Mouse (Mus musculus) intestine, embryonic 16.5 days (tissue): ENCODE results near the gene Prrxl1. TPM values are rescaled to one million over a fixed set of nuclear protein-coding genes. Genes with fewer than 3 reads are reported as not detected.

Experiments
- ATAC-seq: fragments of 200-750 bp; cut with Nextera tagmentation; 2 replicates; pipeline ENCODE4 v1.8.0; 2017; ENCODE audit warnings: moderate TSS enrichment, moderate library complexity
- H3K27ac ChIP-seq: fragments of 300-500 bp; sonication (generic); 2 replicates; pipeline ENCODE4 v1.5.1; 2014; ENCODE audit warnings: mild to moderate bottlenecking, low read length
- H3K27me3 ChIP-seq: fragments of 300-500 bp; sonication (generic); replicated peaks from 2 replicates; pipeline ENCODE4 v1.6.1; 2014; ENCODE audit warnings: low read length, control low read depth, mixed read lengths; ENCODE audit not compliant: control insufficient read depth, insufficient read depth
- H3K36me3 ChIP-seq: fragments of 300-500 bp; sonication (generic); 2 replicates; pipeline ENCODE4 v1.6.1; 2014; ENCODE audit warnings: low read length, control low read depth; ENCODE audit not compliant: control insufficient read depth, insufficient read depth
- H3K4me1 ChIP-seq: fragments of 300-500 bp; sonication (generic); 2 replicates; pipeline ENCODE4 v1.6.1; 2014; ENCODE audit warnings: low read length, control low read depth, mixed read lengths; ENCODE audit not compliant: control insufficient read depth, insufficient read depth
- H3K4me2 ChIP-seq: fragments of 300-500 bp; sonication (generic); 2 replicates; pipeline ENCODE4 v1.6.1; 2014; ENCODE audit warnings: low read depth, low read length, control low read depth
- H3K4me3 ChIP-seq: fragments of 300-500 bp; sonication (generic); 2 replicates; pipeline ENCODE4 v1.5.1; 2014; ENCODE audit warnings: mild to moderate bottlenecking, low read length
- H3K9ac ChIP-seq: fragments of 300-500 bp; sonication (generic); 2 replicates; pipeline ENCODE4 v1.6.1; 2014; ENCODE audit warnings: low read depth, low read length
- H3K9me3 ChIP-seq: fragments of 300-500 bp; sonication (generic); 2 replicates; pipeline ENCODE4 v1.6.1; 2016; ENCODE audit warnings: low read length, control low read depth; ENCODE audit not compliant: control insufficient read depth
- WGBS: fragments of 180-500 bp; shearing (Covaris S2); extraction: QIAGEN DNeasy Blood & Tissue Kit; methylation state at CpG from one replicate; pipeline ENCODE4 v1.1.7; 2014; 5-methylcytosine and 5-hydroxymethylcytosine counted together
- polyA plus RNA-seq: library from polyadenylated mRNA; unstranded; fragments of >200 nt; fragmentation: Nextera tagmentation; extraction: Ambion mirVana; gene quantifications from 2 replicates; pipeline ENCODE4 v1.2.1, GENCODE M21; 2015

The Prrxl1 gene
- polyA plus RNA-seq, 1 experiment from 2014 or later, result 0.84 TPM

DNA sequence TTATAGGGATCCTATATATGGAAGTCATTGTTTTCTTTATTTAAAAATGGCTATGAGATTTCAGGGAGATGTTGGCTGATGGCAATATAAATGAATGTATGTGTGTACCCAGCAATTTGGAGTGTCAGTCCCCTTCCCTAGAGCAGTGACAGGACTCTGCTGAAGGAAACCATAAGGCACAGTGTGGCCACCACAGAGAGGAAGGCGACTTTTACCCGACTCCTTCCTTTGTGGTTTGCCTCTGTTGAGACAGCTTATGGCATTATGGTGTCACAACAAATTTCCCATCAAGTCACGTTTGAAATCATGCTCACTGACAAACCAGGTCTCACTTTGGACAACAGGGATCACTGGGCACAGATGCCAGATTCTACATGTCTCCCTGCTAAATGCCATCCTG, 25.0 kb downstream of the Prrxl1 start:
- WGBS, result 77% methylated on average over 3 of the region's 3 CpGs
- no peaks in the 10 kb centered on the region for H3K36me3 ChIP-seq
- H3K27me3 ChIP-seq, result no peaks in the 10 kb centered on the region
- no peaks in the 10 kb centered on the region for H3K9me3 ChIP-seq
- no peak for ATAC-seq
- no peak overlapping the region for H3K27ac ChIP-seq
- no peak overlapping the region for H3K4me3 ChIP-seq
- no peak overlapping the region for H3K4me2 ChIP-seq
- no peaks in the 10 kb centered on the region for H3K4me1 ChIP-seq
- H3K9ac ChIP-seq, result no peak overlapping the region

- H3K27ac ChIP-seq, result no peak overlapping the region
- H3K36me3 ChIP-seq, result no peaks in the 10 kb centered on the region
- H3K4me1 ChIP-seq, result no peaks in the 10 kb centered on the region
- H3K4me2 ChIP-seq, result no peak overlapping the region
- no peaks in the 10 kb centered on the region for H3K27me3 ChIP-seq
- ATAC-seq, result no peak
- WGBS, result 87% methylated on average over 7 of the region's 7 CpGs
- no peak overlapping the region for H3K4me3 ChIP-seq
- H3K9ac ChIP-seq, result no peak overlapping the region
- H3K9me3 ChIP-seq, result no peaks in the 10 kb centered on the region
Measured at GRCm38 (mm10) chr14:32624811-32625210, 25.6 kb downstream of the Prrxl1 start.

DNA sequence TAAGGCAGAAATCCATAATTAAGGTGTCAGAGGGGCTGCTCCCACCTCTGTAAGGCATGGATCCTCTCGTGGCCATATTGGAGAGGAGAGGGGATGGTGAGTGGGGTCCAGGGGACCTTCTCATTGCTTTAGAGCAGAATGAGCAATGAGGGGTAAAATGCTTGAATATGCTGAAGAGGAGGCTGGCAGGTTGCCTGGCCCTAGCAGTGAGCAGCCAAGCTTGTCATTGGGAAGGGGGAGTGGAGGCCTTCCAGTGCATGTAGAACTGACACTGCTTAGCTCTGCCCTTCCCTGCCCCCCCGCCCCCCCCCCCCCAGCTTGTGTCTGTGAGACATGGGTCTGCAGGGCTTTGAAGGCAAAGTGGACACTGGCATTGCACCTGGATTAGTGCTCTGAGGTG, 28.1 kb downstream of the Prrxl1 start:
- no peak overlapping the region for H3K27ac ChIP-seq
- ATAC-seq, result no peak
- no peaks in the 10 kb centered on the region for H3K9me3 ChIP-seq
- H3K4me3 ChIP-seq, result no peak overlapping the region
- H3K36me3 ChIP-seq, result no peaks in the 10 kb centered on the region
- H3K4me1 ChIP-seq, result no peaks in the 10 kb centered on the region
- no peak overlapping the region for H3K4me2 ChIP-seq
- H3K9ac ChIP-seq, result no peak overlapping the region
- WGBS, result 63% methylated on average over 1 of the region's 2 CpGs
- no peaks in the 10 kb centered on the region for H3K27me3 ChIP-seq

- no peak overlapping the region for H3K27ac ChIP-seq
- 42% methylated on average over 10 of the region's 10 CpGs for WGBS
- no peak overlapping the region for H3K4me2 ChIP-seq
- no peak overlapping the region for H3K4me3 ChIP-seq
- H3K4me1 ChIP-seq, result no peaks in the 10 kb centered on the region
- H3K9ac ChIP-seq, result no peak overlapping the region
- no peaks in the 10 kb centered on the region for H3K9me3 ChIP-seq
- no peak for ATAC-seq
- H3K27me3 ChIP-seq, result no peaks in the 10 kb centered on the region
- no peaks in the 10 kb centered on the region for H3K36me3 ChIP-seq
Measured at GRCm38 (mm10) chr14:32628584-32628983, 29.4 kb downstream of the Prrxl1 start.

GRCm38 (mm10) chr14:32632908-32633600, 33.8 kb downstream of the Prrxl1 start:
- no peak overlapping the region for H3K4me3 ChIP-seq
- no peak overlapping the region for H3K27ac ChIP-seq
- H3K4me2 ChIP-seq, result no peak overlapping the region
- no peak overlapping the region for H3K9ac ChIP-seq
- H3K9me3 ChIP-seq, result no peaks in the 10 kb centered on the region
- H3K36me3 ChIP-seq, result no peaks in the 10 kb centered on the region
- H3K27me3 ChIP-seq, result no peaks in the 10 kb centered on the region
- no peaks in the 10 kb centered on the region for H3K4me1 ChIP-seq
- 75% methylated on average over 6 of the region's 6 CpGs for WGBS
- no peak for ATAC-seq

GRCm38 (mm10) chr14:32634015-32634682, 34.9 kb downstream of the Prrxl1 start:
- Histone ChIP-seq H3K4me3 (no peak overlapping the region), H3K4me1 (no peaks in the 10 kb centered on the region), H3K27ac (no peak overlapping the region), H3K36me3 (no peaks in the 10 kb centered on the region), H3K27me3 (no peaks in the 10 kb centered on the region), H3K4me2 (no peak overlapping the region), H3K9ac (no peak overlapping the region), H3K9me3 (no peaks in the 10 kb centered on the region)
- ATAC-seq, result peak; percentile 80
- WGBS, result 22% methylated on average over 11 of the region's 11 CpGs

GRCm38 (mm10) chr14:32638485-32638884, 39.3 kb downstream of the Prrxl1 start:
- WGBS, result 88% methylated on average over 2 of the region's 2 CpGs
- no peak overlapping the region for H3K4me3 ChIP-seq
- no peak overlapping the region for H3K27ac ChIP-seq

DNA sequence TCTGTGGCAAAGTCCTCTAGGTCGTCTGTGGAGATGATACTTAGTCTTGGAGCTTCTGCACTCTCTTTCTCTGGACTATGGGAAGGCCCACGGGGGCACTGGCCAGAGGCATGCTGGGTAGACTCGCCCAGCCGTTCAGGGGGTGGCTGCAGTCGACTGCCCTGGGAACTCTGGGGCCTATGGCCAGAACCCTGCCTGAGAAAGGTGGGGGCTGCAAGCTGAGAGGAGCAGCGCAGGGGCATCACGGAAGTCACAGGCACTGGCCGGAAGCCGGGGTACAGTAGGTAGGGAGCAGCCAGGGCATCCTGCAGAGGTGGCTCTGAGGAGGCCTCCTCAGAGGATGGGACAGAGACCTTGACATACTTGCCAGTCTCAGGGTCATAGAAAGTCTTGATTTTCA, 60.6 kb downstream of the Prrxl1 start:
- ATAC-seq, result no peak
- H3K9ac ChIP-seq, result no peak overlapping the region
- no peak overlapping the region for H3K4me2 ChIP-seq
- no peaks in the 10 kb centered on the region for H3K4me1 ChIP-seq
- H3K27ac ChIP-seq, result no peak overlapping the region
- 77% methylated on average over 9 of the region's 9 CpGs for WGBS
- H3K27me3 ChIP-seq, result no peaks in the 10 kb centered on the region
- H3K36me3 ChIP-seq, result no peaks in the 10 kb centered on the region
- H3K4me3 ChIP-seq, result no peak overlapping the region
- no peaks in the 10 kb centered on the region for H3K9me3 ChIP-seq

More at GRCm38 (mm10) chr14:32638485-32638884, 39.3 kb downstream of the Prrxl1 start:
- no peaks in the 10 kb centered on the region for H3K27me3 ChIP-seq
- H3K4me2 ChIP-seq, result no peak overlapping the region
- no peak for ATAC-seq
- H3K4me1 ChIP-seq, result no peaks in the 10 kb centered on the region
- H3K9me3 ChIP-seq, result no peaks in the 10 kb centered on the region
- no peaks in the 10 kb centered on the region for H3K36me3 ChIP-seq
- no peak overlapping the region for H3K9ac ChIP-seq

DNA sequence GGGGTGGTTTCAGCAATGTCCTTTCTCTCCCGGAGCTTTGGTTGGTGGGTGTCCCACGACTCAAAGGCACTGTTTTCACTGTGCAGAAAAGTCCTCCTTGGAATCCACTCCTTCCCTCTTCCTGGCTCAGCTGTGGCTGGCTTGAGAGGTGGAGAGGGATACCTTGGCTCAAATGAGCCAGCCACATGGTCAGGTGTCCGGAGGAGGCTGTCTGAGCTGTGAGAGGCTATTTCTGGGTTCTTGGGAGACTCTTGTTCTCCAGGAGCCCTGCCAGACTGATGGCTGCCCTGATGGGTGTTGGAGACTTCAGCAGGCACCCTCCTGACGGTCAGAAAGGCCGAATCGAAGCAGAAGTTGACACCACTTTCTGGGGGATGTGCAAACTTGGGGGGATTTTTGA, 63.9 kb downstream of the Prrxl1 start:
- Histone ChIP-seq H3K4me1 (no peaks in the 10 kb centered on the region), H3K36me3 (no peaks in the 10 kb centered on the region), H3K9me3 (no peaks in the 10 kb centered on the region), H3K27me3 (no peaks in the 10 kb centered on the region), H3K27ac (no peak overlapping the region), H3K4me2 (no peak overlapping the region), H3K4me3 (no peak overlapping the region), H3K9ac (no peak overlapping the region)
- 92% methylated on average over 6 of the region's 6 CpGs for WGBS
- no peak for ATAC-seq
